Mouse (Mus musculus) brain, embryonic 18.5 days (tissue): ENCODE measurements around the gene Acap2.

ENCODE experiments used
- DNase-seq: peaks from one replicate; pipeline ENCODE4 v3.0.0-alpha.2; 2012; ENCODE audit warnings: low read depth, low spot score

Acap2 gene

GRCm38 (mm10) chr16:31200790-31201567 is at the start of gene Acap2:
TSS of gene Acap2 (minus strand) at chr16:31201245.
- peak; percentile 95 for DNase-seq

GRCm38 (mm10) chr16:31249401-31249800 is 48.4 kb upstream of the Acap2 start:
- DNase-seq = no peak

- no peak for DNase-seq
Measured at GRCm38 (mm10) chr16:31248717-31249116, 47.7 kb upstream of the Acap2 start.

- DNase-seq = no peak
Measured at GRCm38 (mm10) chr16:31247442-31247841, 46.4 kb upstream of the Acap2 start.

- no peak for DNase-seq
Measured at GRCm38 (mm10) chr16:31244053-31244452, 43.0 kb upstream of the Acap2 start.

GRCm38 (mm10) chr16:31241433-31241832 is 40.4 kb upstream of the Acap2 start:
- no peak for DNase-seq

GRCm38 (mm10) chr16:31240569-31240968 is 39.5 kb upstream of the Acap2 start:
- no peak for DNase-seq

- DNase-seq = no peak
Measured at GRCm38 (mm10) chr16:31238281-31238680, 37.2 kb upstream of the Acap2 start.

- no peak for DNase-seq
Measured at GRCm38 (mm10) chr16:31235457-31236310, 34.6 kb upstream of the Acap2 start.

GRCm38 (mm10) chr16:31234808-31235456 is 33.9 kb upstream of the Acap2 start:
- no peak for DNase-seq

GRCm38 (mm10) chr16:31234356-31234755 is 33.3 kb upstream of the Acap2 start:
- DNase-seq = no peak

GRCm38 (mm10) chr16:31233541-31234339 is 32.7 kb upstream of the Acap2 start:
- DNase-seq = no peak

GRCm38 (mm10) chr16:31233167-31233498 is 32.1 kb upstream of the Acap2 start:
- no peak for DNase-seq

- no peak for DNase-seq
Measured at GRCm38 (mm10) chr16:31232491-31233166, 31.6 kb upstream of the Acap2 start.

GRCm38 (mm10) chr16:31231591-31231990 is 30.5 kb upstream of the Acap2 start:
- no peak for DNase-seq

GRCm38 (mm10) chr16:31227746-31228145 is 26.7 kb upstream of the Acap2 start:
- no peak for DNase-seq

GRCm38 (mm10) chr16:31215271-31215670 is 14.2 kb upstream of the Acap2 start:
- DNase-seq = no peak

GRCm38 (mm10) chr16:31213463-31213862 is 12.4 kb upstream of the Acap2 start:
- DNase-seq = no peak

GRCm38 (mm10) chr16:31211503-31211902 is 10.5 kb upstream of the Acap2 start:
- DNase-seq = no peak

GRCm38 (mm10) chr16:31210453-31210852 is 9.4 kb upstream of the Acap2 start:
- DNase-seq = no peak

GRCm38 (mm10) chr16:31209911-31210310 is 8.9 kb upstream of the Acap2 start:
- no peak for DNase-seq
